Mouse (Mus musculus) bone marrow, adult 2 months (tissue): ENCODE measurements around the gene Mlxip.

ENCODE experiments used
- CTCF ChIP-seq: fragments of 200-500 bp; IDR thresholded peaks from 2 replicates; pipeline ENCODE4 v1.5.1; 2011; ENCODE audit warnings: low read length, control low read depth; ENCODE audit not compliant: control insufficient read depth, insufficient read depth
- POLR2A ChIP-seq: fragments of 200-500 bp; IDR thresholded peaks from 2 replicates; pipeline ENCODE4 v1.6.1; 2011; ENCODE audit warnings: low read depth, mild to moderate bottlenecking, control low read depth, low read length, borderline replicate concordance; ENCODE audit not compliant: control insufficient read depth

DNA sequence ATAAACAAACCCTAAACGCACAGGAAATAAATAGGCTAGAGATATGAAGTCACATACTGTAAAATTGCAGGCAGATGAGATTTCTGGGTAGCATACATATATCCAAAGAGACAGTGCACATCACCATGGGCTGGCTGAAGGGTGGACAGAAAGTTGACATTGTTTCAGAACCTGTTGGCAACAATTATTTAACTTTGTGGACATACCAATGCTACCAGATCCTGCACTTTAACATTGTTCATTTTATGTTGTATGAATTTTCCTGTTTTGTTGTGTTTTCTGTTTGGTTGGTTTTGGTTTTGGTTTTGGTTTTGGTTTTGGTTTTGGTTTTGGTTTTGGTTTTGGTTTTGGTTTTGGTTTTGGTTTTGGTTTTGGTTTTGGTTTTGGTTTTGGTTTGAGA, 70.0 kb downstream of the Mlxip start:
- TF ChIP-seq CTCF: no peak
- TF ChIP-seq POLR2A: no peak
